Mouse (Mus musculus) liver, embryonic 16.5 days (tissue): Measurements from ENCODE around the gene Relch. TPM values are rescaled to one million over a fixed set of nuclear protein-coding genes. Genes with fewer than 3 reads are reported as not detected.

Experiments used
- ATAC-seq: fragments of 200-750 bp; cut with Nextera tagmentation; 2 replicates; pipeline ENCODE4 v1.8.0; 2017; ENCODE audit warnings: low read depth, mild to moderate bottlenecking, moderate number of reproducible peaks, moderate library complexity
- H3K27ac ChIP-seq: fragments of 300-500 bp; sonication (generic); 2 replicates; pipeline ENCODE4 v1.5.1; 2014; ENCODE audit warnings: mild to moderate bottlenecking, low read length
- H3K27me3 ChIP-seq: fragments of 300-500 bp; sonication (generic); 2 replicates; pipeline ENCODE4 v1.6.1; 2014; ENCODE audit warnings: low read depth, low read length, mixed read lengths; ENCODE audit not compliant: control insufficient read depth, insufficient read depth
- H3K36me3 ChIP-seq: fragments of 300-500 bp; sonication (generic); 2 replicates; pipeline ENCODE4 v1.6.1; 2014; ENCODE audit warnings: mild to moderate bottlenecking; ENCODE audit not compliant: control insufficient read depth, insufficient read depth
- H3K4me1 ChIP-seq: fragments of 300-500 bp; sonication (generic); 2 replicates; pipeline ENCODE4 v1.6.1; 2014; ENCODE audit warnings: low read depth, low read length, mixed read lengths; ENCODE audit not compliant: control insufficient read depth
- H3K4me2 ChIP-seq: fragments of 300-500 bp; sonication (generic); 2 replicates; pipeline ENCODE4 v1.6.1; 2014; ENCODE audit warnings: low read depth, low read length, mixed read lengths
- H3K4me3 ChIP-seq: fragments of 300-500 bp; sonication (generic); 2 replicates; pipeline ENCODE4 v1.5.1; 2014; ENCODE audit warnings: low read depth, mild to moderate bottlenecking, low read length
- H3K9ac ChIP-seq: fragments of 300-500 bp; sonication (generic); 2 replicates; pipeline ENCODE4 v1.6.1; 2014; ENCODE audit warnings: low read depth, low read length
- H3K9me3 ChIP-seq: fragments of 300-500 bp; sonication (generic); replicated peaks from 2 replicates; pipeline ENCODE4 v1.6.1; 2016; ENCODE audit warnings: low read length; ENCODE audit not compliant: control insufficient read depth
- WGBS: fragments of 180-500 bp; shearing (Covaris S2); extraction: QIAGEN DNeasy Blood & Tissue Kit; methylation state at CpG from one replicate; pipeline ENCODE4 v1.1.7; 2014; ENCODE audit not compliant: insufficient replicate concordance; 5-methylcytosine and 5-hydroxymethylcytosine counted together
- polyA plus RNA-seq: library from polyadenylated mRNA; unstranded; fragments of >200 nt; fragmentation: Nextera tagmentation; extraction: Ambion mirVana; gene quantifications from 2 replicates; pipeline ENCODE4 v1.2.1, GENCODE M21; 2015

Relch gene
- polyA plus RNA-seq, 1 experiment from 2014 or later = 9.9 TPM

DNA sequence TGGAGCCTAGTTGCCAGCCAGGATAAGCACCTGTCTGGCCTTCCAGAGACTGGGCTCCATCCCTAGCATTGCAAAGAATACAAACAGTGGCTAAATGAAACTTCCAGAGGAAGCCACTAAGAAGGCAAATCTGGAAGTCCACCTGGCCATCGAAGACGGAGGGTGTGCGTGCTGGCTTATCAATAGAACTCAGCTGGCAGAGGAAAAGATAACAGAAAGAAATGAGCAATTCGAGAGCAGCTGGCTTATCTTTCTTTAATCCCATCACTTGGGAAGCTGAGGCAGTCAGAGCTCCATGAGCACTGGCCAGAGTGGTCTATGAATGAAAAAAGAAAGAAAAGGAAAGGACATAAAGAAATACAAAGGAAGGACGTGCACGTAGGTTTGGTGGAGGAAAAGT is 136.9 kb downstream of the Relch start:
- 0 out of 2 replicates have a peak, but pooled peaks have one; percentile 27 for ATAC-seq
- no peaks in the 10 kb centered on the region for H3K9me3 ChIP-seq
- 44% methylated on average over 6 of the region's 6 CpGs for WGBS
- no peaks in the 10 kb centered on the region; the same call in 1 of the 2 replicates for H3K4me1 ChIP-seq
- no peak overlapping the region for H3K4me2 ChIP-seq
- H3K27ac ChIP-seq = no peak overlapping the region
- H3K4me3 ChIP-seq = no peak overlapping the region
- H3K27me3 ChIP-seq = no peaks in the 10 kb centered on the region
- no peak overlapping the region for H3K9ac ChIP-seq
- H3K36me3 ChIP-seq = no peaks in the 10 kb centered on the region

DNA sequence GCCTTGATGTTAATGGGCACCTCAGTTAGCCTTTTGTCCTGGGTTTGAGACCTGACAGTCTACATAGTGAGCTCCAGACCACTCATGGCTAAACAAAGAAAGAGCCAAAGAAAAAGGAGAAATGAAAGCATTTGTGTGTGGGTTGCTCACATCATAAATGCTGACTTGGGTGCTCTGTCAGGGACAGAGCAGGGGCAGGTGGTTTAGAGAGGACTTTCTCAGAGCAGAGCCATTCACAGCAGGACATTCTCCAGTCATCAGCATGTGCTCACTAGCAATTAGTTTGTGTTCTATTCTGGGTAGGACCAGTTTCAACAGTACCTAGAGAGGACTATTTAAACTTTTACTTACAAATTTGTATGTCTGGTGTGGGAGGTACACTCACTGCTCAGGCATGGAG is 137.6 kb downstream of the Relch start:
- H3K9me3 ChIP-seq = no peaks in the 10 kb centered on the region
- no peaks in the 10 kb centered on the region for H3K36me3 ChIP-seq
- no peaks in the 10 kb centered on the region for H3K27me3 ChIP-seq
- H3K4me2 ChIP-seq = no peak overlapping the region
- ATAC-seq = no peak
- no peak overlapping the region for H3K27ac ChIP-seq
- H3K4me1 ChIP-seq = no peaks in the 10 kb centered on the region; the same call in 1 of the 2 replicates
- no peak overlapping the region for H3K4me3 ChIP-seq
- H3K9ac ChIP-seq = no peak overlapping the region

DNA sequence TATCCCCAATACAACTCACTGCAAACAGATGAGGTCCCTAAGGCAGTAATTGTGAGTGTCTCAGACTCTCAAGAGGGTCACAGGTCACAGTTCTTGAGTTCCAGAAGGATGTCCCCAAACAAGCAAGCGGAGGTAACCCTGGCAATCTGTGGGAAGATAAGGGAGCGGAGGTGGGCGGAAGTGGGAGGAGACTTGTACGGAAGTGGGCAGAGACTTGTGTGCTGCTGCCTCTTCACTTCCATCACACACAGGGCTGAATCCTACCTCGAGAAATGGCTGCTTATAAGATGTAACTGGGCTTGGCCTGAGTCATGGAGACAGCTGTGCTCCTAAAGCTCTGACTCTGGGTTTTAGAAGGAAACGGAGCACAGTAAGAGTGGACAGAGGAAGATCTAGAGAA is 139.3 kb downstream of the Relch start:
- H3K4me1 ChIP-seq = no peaks in the 10 kb centered on the region; the same call in 1 of the 2 replicates
- H3K4me2 ChIP-seq = no peak overlapping the region
- no peak overlapping the region for H3K4me3 ChIP-seq
- no peaks in the 10 kb centered on the region for H3K36me3 ChIP-seq
- no peaks in the 10 kb centered on the region for H3K9me3 ChIP-seq
- WGBS = 16% methylated on average over 6 of the region's 6 CpGs
- H3K27me3 ChIP-seq = no peaks in the 10 kb centered on the region
- H3K27ac ChIP-seq = no peak overlapping the region
- H3K9ac ChIP-seq = no peak overlapping the region
- no peak for ATAC-seq

DNA sequence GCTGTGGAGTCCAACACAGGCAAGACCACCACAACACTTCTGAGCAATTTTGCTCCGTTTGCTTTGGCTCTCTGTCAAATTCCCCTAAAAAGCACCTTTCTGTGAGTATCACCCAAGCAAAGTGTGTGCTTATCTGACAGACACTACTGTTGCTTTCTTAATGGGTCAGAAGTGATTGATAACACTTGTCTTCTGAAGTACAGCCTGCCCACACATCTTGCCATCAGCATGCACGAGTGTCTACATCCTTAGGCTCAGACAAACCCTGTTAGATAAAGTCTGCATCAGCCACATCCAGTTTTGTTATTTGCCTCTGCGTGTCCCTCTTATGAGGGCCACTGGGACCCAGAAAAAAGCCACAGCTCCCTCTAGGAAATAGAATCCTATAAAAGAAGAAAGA is 140.6 kb downstream of the Relch start:
- H3K27me3 ChIP-seq = no peaks in the 10 kb centered on the region
- 0 out of 2 replicates have a peak, but pooled peaks have one; percentile 45 for ATAC-seq
- no peak overlapping the region for H3K27ac ChIP-seq
- no peaks in the 10 kb centered on the region for H3K9me3 ChIP-seq
- no peaks in the 10 kb centered on the region for H3K36me3 ChIP-seq
- no peak overlapping the region for H3K4me3 ChIP-seq
- H3K4me2 ChIP-seq = no peak overlapping the region
- WGBS = 16% methylated on average over 3 of the region's 3 CpGs
- H3K9ac ChIP-seq = no peak overlapping the region
- H3K4me1 ChIP-seq = no peaks in the 10 kb centered on the region; the same call in 1 of the 2 replicates

Other genes starting within 250 kb of the Relch start
- gene Pign, start 184 bp upstream of the Relch start, polyA plus RNA-seq = 4.8 and 5.2 TPM in 2 replicates
- 0.28 and 0.46 TPM in 2 replicates for gene Tnfrsf11a, start 116.9 kb downstream of the Relch start, polyA plus RNA-seq